Mouse (Mus musculus): ENCODE measurements around the gene Armh1.

DNA sequence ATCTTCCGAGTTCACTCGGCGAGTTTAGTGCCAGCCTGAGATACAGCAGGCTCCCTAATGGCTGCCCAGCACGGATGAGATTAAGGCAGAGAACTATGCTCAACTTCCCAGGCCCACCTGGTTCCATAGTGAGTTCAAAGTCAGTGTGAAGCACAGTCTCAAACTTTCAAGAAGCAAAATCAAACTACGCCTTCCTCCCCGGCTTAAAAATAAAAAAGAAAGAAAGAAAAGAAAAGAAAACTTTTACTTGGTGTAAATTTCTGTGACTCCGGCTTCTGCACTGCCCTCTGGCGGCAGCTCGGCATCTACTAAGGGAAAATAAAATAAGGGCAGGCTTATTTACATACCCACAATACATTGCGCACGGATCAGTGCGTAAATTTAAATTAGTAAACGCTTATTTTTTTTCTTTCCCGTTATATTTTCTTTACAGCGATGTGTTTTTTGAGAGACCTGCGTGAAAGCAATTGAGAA lies 62.5 kb downstream of the Armh1 start:
- TF ChIP-seq POLR2A (IDR thresholded peaks at IDR 0.05; ENCODE audit: low read depth, low read length) (no peak), CTCF (conservative IDR thresholded peaks at IDR 0.05; ENCODE audit: insufficient read depth, insufficient read length, low read depth, low read length) (peak; percentile 71)

All from kidney, adult 2 months (tissue).